Mouse (Mus musculus) MEL (cell line): ENCODE results near the gene Zmynd10. TPM values are rescaled to one million over a fixed set of nuclear protein-coding genes. Genes with fewer than 3 reads are reported as not detected.

Source experiments
- DNase-seq: peaks from one replicate; pipeline ENCODE4 v3.0.0; 2011; ENCODE audit warnings: low read depth, low spot score
- H3K27ac ChIP-seq: 2 replicates; pipeline ENCODE4 v1.5.1; 2012; ENCODE audit warnings: low read depth, mild to moderate bottlenecking, control low read depth, low read length, moderate library complexity; ENCODE audit not compliant: control insufficient read depth
- H3K27me3 ChIP-seq, 2 experiments: fragments of 150-350 bp in 1 of 2; sonication (generic) in 1 of 2; 2 replicates each; pipeline ENCODE4 v1.6.1; 2012; ENCODE audit warnings: low read length in 2 of 2, mild to moderate bottlenecking in 2 of 2, improper control_type of control experiment in 1 of 2, moderate library complexity in 1 of 2; ENCODE audit not compliant: insufficient read depth in 2 of 2, control insufficient read depth in 1 of 2
- H3K36me3 ChIP-seq, 2 experiments: 2 replicates each; pipeline ENCODE4 v1.6.1; 2012 to 2014; ENCODE audit warnings: low read length in 2 of 2, improper control_type of control experiment in 1 of 2, inconsistent platforms in 1 of 2, mild to moderate bottlenecking in 1 of 2; ENCODE audit not compliant: insufficient read depth in 2 of 2, control insufficient read depth in 1 of 2
- H3K4me1 ChIP-seq, 2 experiments: fragments of 150-350 bp in 1 of 2; sonication (generic) in 1 of 2; 2 replicates each; pipeline ENCODE4 v1.6.1; 2012; ENCODE audit warnings: low read length in 2 of 2, improper control_type of control experiment in 1 of 2, mild to moderate bottlenecking in 1 of 2; ENCODE audit not compliant: insufficient read depth in 2 of 2, control insufficient read depth in 1 of 2
- H3K4me3 ChIP-seq, 2 experiments: fragments of 150-350 bp in 1 of 2; sonication (generic) in 1 of 2; 2 replicates each; pipeline ENCODE4 v1.5.1; 2012; ENCODE audit warnings: low read depth in 2 of 2, low read length in 2 of 2, mild to moderate bottlenecking in 2 of 2, moderate library complexity in 2 of 2, control low read depth in 1 of 2, improper control_type of control experiment in 1 of 2; ENCODE audit not compliant: control insufficient read depth in 1 of 2, insufficient read depth in 1 of 2
- H3K79me2 ChIP-seq: 2 replicates; pipeline ENCODE4 v1.6.1; 2012; ENCODE audit warnings: mild to moderate bottlenecking, low read length, moderate library complexity; ENCODE audit not compliant: control insufficient read depth, poor library complexity, insufficient read depth
- H3K9ac ChIP-seq: 2 replicates; pipeline ENCODE4 v1.6.1; 2012; ENCODE audit warnings: low read depth, mild to moderate bottlenecking, control low read depth, low read length, moderate library complexity; ENCODE audit not compliant: control insufficient read depth, poor library complexity, severe bottlenecking
- H3K9me3 ChIP-seq: fragments of 150-350 bp; sonication (generic); replicated peaks from 2 replicates; pipeline ENCODE4 v1.6.1; 2012; ENCODE audit warnings: mild to moderate bottlenecking, low read length, improper control_type of control experiment, moderate library complexity; ENCODE audit not compliant: insufficient read depth
- CTCF ChIP-seq, 3 experiments: IDR thresholded peaks in 2 of 3; conservative IDR thresholded peaks in 1 of 3; 2 replicates each; pipeline ENCODE4 v1.5.1; 2011 to 2012; ENCODE audit warnings: low read length in 3 of 3, low read depth in 2 of 3, mild to moderate bottlenecking in 2 of 3, improper control_type of control experiment in 1 of 3, inconsistent platforms in 1 of 3, mixed read lengths in 1 of 3, moderate library complexity in 1 of 3; ENCODE audit not compliant: control insufficient read depth in 1 of 3, insufficient read depth in 1 of 3, poor library complexity in 1 of 3, severe bottlenecking in 1 of 3
- E2F4 ChIP-seq: IDR thresholded peaks from 2 replicates; pipeline ENCODE4 v1.6.1; 2011; ENCODE audit warnings: low read depth, low read length, improper control_type of control experiment, borderline replicate concordance
- EP300 ChIP-seq, 2 experiments: IDR thresholded peaks; 2 replicates each; pipeline ENCODE4 v1.6.1; 2011; ENCODE audit warnings: improper control_type of control experiment in 2 of 2, low read length in 2 of 2, low read depth in 1 of 2, mild to moderate bottlenecking in 1 of 2
- ETS1 ChIP-seq: IDR thresholded peaks from 2 replicates; pipeline ENCODE4 v1.6.1; 2012; ENCODE audit warnings: low read depth, mild to moderate bottlenecking, inconsistent platforms, low read length, improper control_type of control experiment, moderate library complexity
- GABPA ChIP-seq: IDR thresholded peaks from 2 replicates; pipeline ENCODE4 v1.6.1; 2012; ENCODE audit warnings: low read depth, mild to moderate bottlenecking, inconsistent platforms, low read length, improper control_type of control experiment, moderate library complexity
- HCFC1 ChIP-seq: IDR thresholded peaks from 2 replicates; pipeline ENCODE4 v1.6.1; 2012; ENCODE audit warnings: low read depth, mild to moderate bottlenecking, inconsistent platforms, low read length, improper control_type of control experiment, moderate library complexity
- JUND ChIP-seq: IDR thresholded peaks from 2 replicates; pipeline ENCODE4 v1.6.1; 2011; ENCODE audit warnings: low read depth, mild to moderate bottlenecking, improper control_type of control experiment, low read length
- KAT2A ChIP-seq: conservative IDR thresholded peaks from 2 replicates; pipeline ENCODE4 v1.6.1; 2012; ENCODE audit warnings: low read depth, low read length, improper control_type of control experiment, inconsistent platforms
- MAFK ChIP-seq: IDR thresholded peaks from 2 replicates; pipeline ENCODE4 v1.6.1; 2011; ENCODE audit warnings: low read depth, mild to moderate bottlenecking, low read length, improper control_type of control experiment, borderline replicate concordance
- MAX ChIP-seq: IDR thresholded peaks from 2 replicates; pipeline ENCODE4 v1.6.1; 2011; ENCODE audit warnings: low read length, improper control_type of control experiment
- MAZ ChIP-seq: IDR thresholded peaks from 2 replicates; pipeline ENCODE4 v1.6.1; 2012; ENCODE audit warnings: low read depth, mild to moderate bottlenecking, inconsistent platforms, low read length, improper control_type of control experiment
- NELFE ChIP-seq: IDR thresholded peaks from 2 replicates; pipeline ENCODE4 v1.6.1; 2011; ENCODE audit warnings: low read depth, low read length, improper control_type of control experiment
- NRF1 ChIP-seq: IDR thresholded peaks from 2 replicates; pipeline ENCODE4 v1.6.1; 2014; ENCODE audit warnings: low read depth, mild to moderate bottlenecking, inconsistent platforms, low read length, improper control_type of control experiment, moderate library complexity; ENCODE audit not compliant: poor library complexity, insufficient read depth, severe bottlenecking
- POLR2A ChIP-seq, 2 experiments: IDR thresholded peaks; 2 replicates each; pipeline ENCODE4 v1.6.1; 2011 to 2012; ENCODE audit warnings: low read length in 2 of 2, mild to moderate bottlenecking in 2 of 2, control low read depth in 1 of 2, improper control_type of control experiment in 1 of 2, low read depth in 1 of 2, moderate library complexity in 1 of 2; ENCODE audit not compliant: control insufficient read depth in 1 of 2, insufficient read depth in 1 of 2, poor library complexity in 1 of 2
- POLR2AphosphoS2 ChIP-seq: IDR thresholded peaks from 2 replicates; pipeline ENCODE4 v1.6.1; 2011; ENCODE audit warnings: low read length, improper control_type of control experiment
- SMC3 ChIP-seq: IDR thresholded peaks from 2 replicates; pipeline ENCODE4 v1.6.1; 2011; ENCODE audit warnings: low read depth, low read length, improper control_type of control experiment
- TAL1 ChIP-seq: IDR thresholded peaks from 2 replicates; pipeline ENCODE4 v1.6.1; 2012; ENCODE audit warnings: mild to moderate bottlenecking, inconsistent platforms, low read length, moderate library complexity, mixed read lengths
- TCF12 ChIP-seq: IDR thresholded peaks from 2 replicates; pipeline ENCODE4 v1.6.1; 2014; ENCODE audit warnings: low read depth, mild to moderate bottlenecking, inconsistent platforms, low read length, improper control_type of control experiment, moderate library complexity
- UBTF ChIP-seq: IDR thresholded peaks from 2 replicates; pipeline ENCODE4 v1.6.1; 2012; ENCODE audit warnings: low read depth, mild to moderate bottlenecking, inconsistent platforms, low read length, improper control_type of control experiment, moderate library complexity, borderline replicate concordance; ENCODE audit not compliant: insufficient read depth
- ZKSCAN1 ChIP-seq: IDR thresholded peaks from 2 replicates; pipeline ENCODE4 v1.6.1; 2012; ENCODE audit warnings: low read depth, mild to moderate bottlenecking, inconsistent platforms, low read length, improper control_type of control experiment, moderate library complexity
- ZMIZ1 ChIP-seq: IDR thresholded peaks from 2 replicates; pipeline ENCODE4 v1.6.1; 2012; ENCODE audit warnings: low read depth, mild to moderate bottlenecking, inconsistent platforms, low read length, improper control_type of control experiment, moderate library complexity
- polyA plus RNA-seq, 2 experiments: library from polyadenylated mRNA; stranded (reverse) in 1 of 2; unstranded in 1 of 2; fragments of >175 nt in 1 of 2; fragments of >200 nt in 1 of 2; gene quantifications; 2 replicates each; pipeline versions ENCODE4 v1.2.1 to v1.2.4; 2012; ENCODE audit warnings: low replicate concordance in 2 of 2, low read depth in 1 of 2; ENCODE audit not compliant: insufficient read length in 2 of 2, insufficient read depth in 1 of 2, missing spikeins in 1 of 2
- total RNA-seq: library from RNA; depleted of rRNA; stranded (reverse); fragments of 300-350 nt; gene quantifications from 2 replicates; pipeline ENCODE4 v1.2.3, GENCODE M21; 2012

Zmynd10 gene
- total and polyA plus RNA-seq, 3 experiments: 0.31 to 0.85 TPM; not detected in 1

GRCm38 (mm10) chr9:107520331-107520730, 26.8 kb upstream of the Zmynd10 start:
- Histone ChIP-seq H3K4me3 (no peak overlapping the region), H3K79me2 (no peaks in the 10 kb centered on the region), H3K27ac (no peak overlapping the region), H3K27me3 (no peaks in the 10 kb centered on the region), H3K9ac (no peak overlapping the region; the same call in 1 of the 2 replicates), H3K4me1 (peaks cover 0 to 12% of the 10 kb centered on the region in 2 experiments; a peak in 3 of 4 replicates), H3K9me3 (no peaks in the 10 kb centered on the region), H3K36me3 (peaks cover 0 to 8% of the 10 kb centered on the region in 2 experiments; a peak in 1 of 4 replicates)
- TF ChIP-seq ZKSCAN1 (no peak), NRF1 (no peak), JUND (no peak), EP300 (IDR thresholded peaks at IDR 0.05; ENCODE audit: low read depth in 1 of 2, low read length in 2 of 2) (no peak), ETS1 (no peak), TAL1 (no peak), MAZ (no peak), KAT2A (no peak), E2F4 (no peak), GABPA (no peak), MAFK (no peak), POLR2AphosphoS2 (no peak), TCF12 (no peak), HCFC1 (no peak), MAX (no peak), UBTF (no peak), POLR2A (IDR thresholded peaks at IDR 0.05; ENCODE audit: control insufficient read depth in 1 of 2, insufficient read depth in 1 of 2, low read depth in 1 of 2, low read length in 2 of 2, poor library complexity in 1 of 2) (no peak), CTCF (IDR thresholded peaks at IDR 0.05 in 2 of 3, conservative IDR thresholded peaks at IDR 0.05 in 1 of 3; ENCODE audit: control insufficient read depth in 1 of 3, insufficient read depth in 1 of 3, low read depth in 2 of 3, low read length in 3 of 3, poor library complexity in 1 of 3, severe bottlenecking in 1 of 3) (no peak)
- DNase-seq: peak; percentile 30

GRCm38 (mm10) chr9:107521190-107521589, 25.9 kb upstream of the Zmynd10 start:
- peaks cover 0 to 8% of the 10 kb centered on the region in 2 experiments; a peak in 1 of 4 replicates for H3K36me3 ChIP-seq
- H3K79me2 ChIP-seq: no peaks in the 10 kb centered on the region
- H3K27ac ChIP-seq: no peak overlapping the region
- H3K9ac ChIP-seq: peak overlapping the region; percentile 43
- no peaks in the 10 kb centered on the region for H3K9me3 ChIP-seq
- TF ChIP-seq ZMIZ1: no peak
- no peak for TF ChIP-seq NELFE
- no peak for TF ChIP-seq SMC3
- H3K27me3 ChIP-seq: no peaks in the 10 kb centered on the region
- peak overlapping the region; percentile 37 to 50 for H3K4me3 ChIP-seq
- no peak for DNase-seq
- H3K4me1 ChIP-seq: peaks cover 0 to 12% of the 10 kb centered on the region in 2 experiments; a peak in 3 of 4 replicates
